Mouse (Mus musculus): ENCODE measurements around the gene Casp7. TPM values are rescaled to one million over a fixed set of nuclear protein-coding genes. Genes with fewer than 3 reads are reported as not detected.

The Casp7 gene
- polyA plus RNA-seq, 1 experiment from 2014 or later: 18.4 TPM

- Histone ChIP-seq H3K27ac (no peak overlapping the region), H3K27me3 (ENCODE audit: control insufficient read depth, insufficient read depth, low read length) (no peaks in the 10 kb centered on the region), H3K36me3 (replicated peaks; ENCODE audit: control insufficient read depth, insufficient read depth) (no peaks in the 10 kb centered on the region), H3K9me3 (ENCODE audit: control insufficient read depth, low read length) (no peaks in the 10 kb centered on the region), H3K4me1 (replicated peaks; ENCODE audit: control insufficient read depth, insufficient read depth, low read length) (no peaks in the 10 kb centered on the region), H3K9ac (no peak overlapping the region), H3K4me2 (replicated peaks) (no peak overlapping the region), H3K4me3 (replicated peaks; ENCODE audit: low read length) (no peak overlapping the region)
- 94% methylated on average over 2 of the region's 2 CpGs for WGBS
- ATAC-seq (ENCODE audit: low FRiP score) (no peak), DNase-seq (ENCODE audit: low spot score) (no peak)
Observed at GRCm38 (mm10) chr19:56452421-56452820, 55.5 kb downstream of the Casp7 start.

DNA sequence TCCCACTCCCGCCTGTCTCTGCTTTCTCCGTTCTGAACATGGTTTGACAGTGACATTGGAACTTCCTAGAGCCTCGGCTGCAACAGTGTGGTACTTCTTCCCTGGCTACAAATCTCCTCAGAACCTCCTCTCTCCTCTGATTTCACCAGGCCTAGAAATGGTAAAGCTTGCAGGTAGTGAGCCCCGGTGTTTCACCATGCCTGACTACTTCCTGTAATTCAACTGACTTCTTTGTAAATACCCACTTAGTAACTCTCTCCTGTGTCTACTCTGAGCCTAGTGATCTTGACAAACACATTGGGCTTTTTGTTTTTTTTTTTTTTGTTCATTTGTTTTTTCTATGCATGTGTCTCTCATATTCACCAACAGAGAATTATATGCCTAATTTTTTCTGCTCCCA, 57.9 kb downstream of the Casp7 start:
- Histone ChIP-seq H3K4me2 (replicated peaks) (no peak overlapping the region), H3K9me3 (ENCODE audit: control insufficient read depth, low read length) (no peaks in the 10 kb centered on the region), H3K4me1 (replicated peaks; ENCODE audit: control insufficient read depth, insufficient read depth, low read length) (no peaks in the 10 kb centered on the region), H3K27me3 (ENCODE audit: control insufficient read depth, insufficient read depth, low read length) (no peaks in the 10 kb centered on the region), H3K27ac (no peak overlapping the region), H3K36me3 (replicated peaks; ENCODE audit: control insufficient read depth, insufficient read depth) (no peaks in the 10 kb centered on the region), H3K9ac (no peak overlapping the region), H3K4me3 (replicated peaks; ENCODE audit: low read length) (no peak overlapping the region)
- DNase-seq (ENCODE audit: low spot score) (no peak), ATAC-seq (ENCODE audit: low FRiP score) (no peak)
- WGBS: 83% methylated on average over 4 of the region's 4 CpGs

DNA sequence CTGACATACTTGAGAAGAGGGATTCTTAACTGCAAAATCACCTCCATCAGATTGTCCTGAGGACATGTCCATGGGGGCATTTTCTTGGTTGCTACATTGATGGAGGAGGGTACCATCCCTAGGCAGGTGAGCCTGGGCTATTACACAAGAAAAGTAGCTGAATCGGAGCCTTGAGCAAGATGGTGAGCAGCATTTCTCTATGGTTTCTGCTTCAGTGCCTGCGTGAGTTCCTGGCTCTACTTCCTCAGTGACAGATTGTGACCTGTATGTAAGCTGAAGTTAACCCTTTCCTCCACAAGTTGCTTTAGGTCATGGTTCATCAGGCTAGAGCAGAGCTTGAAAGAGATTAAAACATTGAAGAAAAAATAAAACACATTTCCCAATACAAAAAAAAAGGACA, 58.4 kb downstream of the Casp7 start:
- Histone ChIP-seq H3K4me2 (replicated peaks) (no peak overlapping the region), H3K9ac (no peak overlapping the region), H3K36me3 (replicated peaks; ENCODE audit: control insufficient read depth, insufficient read depth) (no peaks in the 10 kb centered on the region), H3K4me1 (replicated peaks; ENCODE audit: control insufficient read depth, insufficient read depth, low read length) (no peaks in the 10 kb centered on the region), H3K27ac (no peak overlapping the region), H3K27me3 (ENCODE audit: control insufficient read depth, insufficient read depth, low read length) (no peaks in the 10 kb centered on the region), H3K9me3 (ENCODE audit: control insufficient read depth, low read length) (no peaks in the 10 kb centered on the region), H3K4me3 (replicated peaks; ENCODE audit: low read length) (no peak overlapping the region)
- WGBS: 39% methylated on average over 2 of the region's 2 CpGs
- DNase-seq (ENCODE audit: low spot score): no peak
- no peak for ATAC-seq (ENCODE audit: low FRiP score)

DNA sequence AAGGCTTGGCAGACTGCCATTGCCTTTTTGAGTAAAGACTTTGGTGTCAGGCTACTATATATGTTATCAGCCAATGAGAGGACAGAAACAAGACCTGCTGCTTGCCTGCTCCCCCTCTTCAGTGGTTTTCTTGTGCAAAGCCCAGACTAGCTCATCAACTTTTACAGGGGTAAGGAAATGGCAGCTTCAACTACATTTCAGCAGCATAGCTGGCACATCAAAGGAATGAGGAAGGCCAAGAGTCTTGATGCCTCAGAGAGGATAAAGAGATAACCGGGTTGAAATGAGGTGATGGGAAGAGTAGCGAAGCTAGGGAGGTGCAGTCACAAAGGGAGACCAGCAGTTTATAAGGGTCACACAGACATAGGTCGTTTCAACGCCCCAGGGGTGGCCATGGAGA, 60.6 kb downstream of the Casp7 start:
- Histone ChIP-seq H3K27me3 (ENCODE audit: control insufficient read depth, insufficient read depth, low read length) (no peaks in the 10 kb centered on the region), H3K36me3 (replicated peaks; ENCODE audit: control insufficient read depth, insufficient read depth) (no peaks in the 10 kb centered on the region), H3K4me1 (replicated peaks; ENCODE audit: control insufficient read depth, insufficient read depth, low read length) (no peaks in the 10 kb centered on the region), H3K27ac (no peak overlapping the region), H3K9ac (no peak overlapping the region), H3K4me3 (replicated peaks; ENCODE audit: low read length) (no peak overlapping the region), H3K4me2 (replicated peaks) (no peak overlapping the region), H3K9me3 (ENCODE audit: control insufficient read depth, low read length) (no peaks in the 10 kb centered on the region)
- ATAC-seq (ENCODE audit: low FRiP score) (no peak), DNase-seq (ENCODE audit: low spot score) (no peak)
- 88% methylated on average over 4 of the region's 4 CpGs for WGBS

DNA sequence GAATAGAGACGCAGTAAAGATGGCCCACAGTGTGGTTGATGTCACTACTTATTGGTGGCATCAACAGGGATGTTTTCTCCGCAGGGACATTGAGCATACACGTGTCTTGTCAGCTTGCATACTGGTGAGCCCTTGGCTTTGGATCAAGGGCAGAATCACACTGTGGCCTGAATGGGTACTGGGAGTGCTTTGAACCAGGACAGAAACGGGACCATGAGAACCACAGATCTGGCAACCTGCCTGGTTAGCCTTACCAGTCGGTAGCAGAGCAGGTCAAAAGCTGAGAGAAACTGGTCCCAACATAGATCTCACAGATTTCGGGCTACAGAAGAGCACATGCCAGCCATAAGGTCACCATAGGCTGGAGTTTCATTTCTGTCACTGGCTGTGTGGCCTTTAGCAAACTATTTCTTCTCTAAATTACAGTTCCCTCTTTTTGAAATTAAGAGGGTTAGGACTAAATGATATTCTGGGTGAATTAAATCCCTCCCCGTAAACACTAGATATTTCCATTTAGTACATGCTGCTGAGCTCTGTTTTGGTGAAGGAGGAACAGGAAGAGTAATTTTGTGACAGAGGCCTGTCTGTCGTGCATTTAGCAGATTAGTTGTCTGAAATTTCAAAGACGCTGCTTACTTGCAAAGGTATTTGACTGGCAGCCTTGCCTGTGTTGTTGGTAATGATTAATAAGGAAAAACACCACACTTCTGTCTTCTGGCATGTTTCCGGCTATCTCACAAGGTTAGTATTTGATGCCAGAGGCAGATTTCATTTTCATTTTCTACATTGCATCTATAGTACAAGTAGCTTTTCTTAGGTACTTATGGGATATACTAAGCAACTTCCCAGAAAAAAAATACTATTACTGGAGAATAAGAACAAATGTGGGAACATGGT, 62.5 kb downstream of the Casp7 start:
- no peaks in the 10 kb centered on the region for H3K4me1 ChIP-seq (replicated peaks; ENCODE audit: control insufficient read depth, insufficient read depth, low read length)
- DNase-seq (ENCODE audit: low spot score) (no peak), ATAC-seq (ENCODE audit: low FRiP score) (no peak)
- H3K27me3 ChIP-seq (ENCODE audit: control insufficient read depth, insufficient read depth, low read length): no peaks in the 10 kb centered on the region
- no peaks in the 10 kb centered on the region for H3K9me3 ChIP-seq (ENCODE audit: control insufficient read depth, low read length)
- no peaks in the 10 kb centered on the region for H3K36me3 ChIP-seq (replicated peaks; ENCODE audit: control insufficient read depth, insufficient read depth)
- H3K4me2 ChIP-seq (replicated peaks): no peak overlapping the region
- H3K27ac ChIP-seq: no peak overlapping the region
- WGBS: 84% methylated on average over 10 of the region's 10 CpGs
- no peak overlapping the region for H3K9ac ChIP-seq
- no peak overlapping the region for H3K4me3 ChIP-seq (replicated peaks; ENCODE audit: low read length)

- no peak for ATAC-seq (ENCODE audit: low FRiP score)
- DNase-seq (ENCODE audit: low spot score): no peak
- Histone ChIP-seq H3K27ac (no peak overlapping the region), H3K4me1 (replicated peaks; ENCODE audit: control insufficient read depth, insufficient read depth, low read length) (no peaks in the 10 kb centered on the region), H3K4me3 (replicated peaks; ENCODE audit: low read length) (no peak overlapping the region), H3K9ac (no peak overlapping the region), H3K4me2 (replicated peaks) (no peak overlapping the region), H3K36me3 (replicated peaks; ENCODE audit: control insufficient read depth, insufficient read depth) (no peaks in the 10 kb centered on the region), H3K9me3 (ENCODE audit: control insufficient read depth, low read length) (no peaks in the 10 kb centered on the region), H3K27me3 (ENCODE audit: control insufficient read depth, insufficient read depth, low read length) (no peaks in the 10 kb centered on the region)
- WGBS: 76% methylated on average over 2 of the region's 2 CpGs
Observed at GRCm38 (mm10) chr19:56460241-56460640, 63.3 kb downstream of the Casp7 start.

DNA sequence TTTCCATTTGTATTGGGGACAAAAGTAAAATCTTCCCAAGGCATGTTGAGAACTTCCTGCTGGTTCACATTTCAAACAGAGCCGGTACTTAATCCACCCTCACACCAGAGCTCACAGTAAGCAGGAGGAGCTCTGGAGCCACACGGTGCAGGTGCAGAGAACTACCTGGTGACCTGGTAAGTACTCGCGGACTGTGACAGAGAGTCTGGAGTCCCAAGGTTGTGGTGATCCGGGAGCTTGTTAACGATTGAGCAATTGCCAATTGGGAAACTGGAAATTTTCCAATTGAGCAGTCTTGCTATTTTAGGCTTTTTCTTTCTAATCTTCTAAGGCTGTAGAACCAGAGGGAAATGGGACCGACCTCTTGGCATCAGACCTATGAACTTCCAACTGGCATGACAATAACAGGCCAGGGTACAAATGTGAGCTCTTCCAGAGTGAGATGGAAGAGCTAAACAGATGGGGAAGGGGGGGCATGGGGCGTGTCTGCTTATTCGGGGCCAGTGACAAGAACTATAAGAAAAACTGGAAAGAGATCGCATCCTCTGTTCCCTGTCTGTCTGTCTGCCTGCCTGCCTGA, 64.7 kb downstream of the Casp7 start, which contains the start of gene Plekhs1:
Gene Plekhs1, plus strand, starts transcription at position 119 of the 580 bp plus-strand sequence.
- Histone ChIP-seq H3K27ac (no peak within 1 kb of the TSS), H3K9me3 (ENCODE audit: control insufficient read depth, low read length) (no peaks in the 10 kb centered on the region), H3K4me3 (replicated peaks; ENCODE audit: low read length) (no peak within 1 kb of the TSS), H3K36me3 (replicated peaks; ENCODE audit: control insufficient read depth, insufficient read depth) (no peaks in the 10 kb centered on the region), H3K4me2 (replicated peaks) (no peak within 1 kb of the TSS), H3K9ac (no peak within 1 kb of the TSS), H3K4me1 (replicated peaks; ENCODE audit: control insufficient read depth, insufficient read depth, low read length) (no peaks in the 10 kb centered on the region), H3K27me3 (ENCODE audit: control insufficient read depth, insufficient read depth, low read length) (no peaks in the 10 kb centered on the region)
- 60% methylated on average over 10 of the region's 10 CpGs for WGBS
- DNase-seq (ENCODE audit: low spot score): no peak
- ATAC-seq (ENCODE audit: low FRiP score): no peak

- Histone ChIP-seq H3K4me3 (replicated peaks; ENCODE audit: low read length) (no peak overlapping the region), H3K27ac (no peak overlapping the region), H3K27me3 (ENCODE audit: control insufficient read depth, insufficient read depth, low read length) (no peaks in the 10 kb centered on the region), H3K9ac (no peak overlapping the region), H3K4me1 (replicated peaks; ENCODE audit: control insufficient read depth, insufficient read depth, low read length) (no peaks in the 10 kb centered on the region), H3K9me3 (ENCODE audit: control insufficient read depth, low read length) (no peaks in the 10 kb centered on the region), H3K36me3 (replicated peaks; ENCODE audit: control insufficient read depth, insufficient read depth) (no peaks in the 10 kb centered on the region), H3K4me2 (replicated peaks) (no peak overlapping the region)
- 82% methylated on average over 4 of the region's 4 CpGs for WGBS
- ATAC-seq (ENCODE audit: low FRiP score): no peak
- no peak for DNase-seq (ENCODE audit: low spot score)
Observed at GRCm38 (mm10) chr19:56462786-56463185, 65.9 kb downstream of the Casp7 start.

DNA sequence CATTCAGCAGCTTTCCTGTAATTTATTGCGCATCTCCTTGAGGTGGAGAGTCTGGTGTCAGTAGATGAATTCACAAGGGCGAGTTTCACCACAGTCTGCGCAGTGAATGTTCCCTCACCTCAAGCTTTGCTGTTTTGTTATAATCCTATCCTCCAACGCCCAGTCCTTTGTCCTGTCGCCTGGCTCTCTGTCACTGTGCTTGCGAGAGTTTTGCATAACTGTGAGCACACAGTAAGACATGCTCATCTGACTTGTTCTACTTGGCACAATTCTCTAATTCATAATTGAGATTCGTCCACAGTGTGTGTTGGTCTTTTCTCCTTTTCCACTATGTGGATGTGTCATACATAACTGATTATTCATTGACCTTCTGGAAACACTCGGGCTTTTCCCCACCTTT, 69.6 kb downstream of the Casp7 start:
- WGBS: 77% methylated on average over 8 of the region's 8 CpGs
- no peak for ATAC-seq (ENCODE audit: low FRiP score)
- no peaks in the 10 kb centered on the region for H3K4me1 ChIP-seq (replicated peaks; ENCODE audit: control insufficient read depth, insufficient read depth, low read length)
- H3K9me3 ChIP-seq (ENCODE audit: control insufficient read depth, low read length): no peaks in the 10 kb centered on the region
- no peak overlapping the region for H3K4me3 ChIP-seq (replicated peaks; ENCODE audit: low read length)
- H3K36me3 ChIP-seq (replicated peaks; ENCODE audit: control insufficient read depth, insufficient read depth): no peaks in the 10 kb centered on the region
- no peaks in the 10 kb centered on the region for H3K27me3 ChIP-seq (ENCODE audit: control insufficient read depth, insufficient read depth, low read length)
- H3K9ac ChIP-seq: no peak overlapping the region
- H3K4me2 ChIP-seq (replicated peaks): no peak overlapping the region
- no peak for DNase-seq (ENCODE audit: low spot score)
- H3K27ac ChIP-seq: no peak overlapping the region

All from hindbrain, embryonic 14.5 days (tissue).